Mouse (Mus musculus) thymus, adult 2 months (tissue): Measurements from ENCODE around the gene Hnrnph1.
"Not testable (repeated sequence)": the region's sequence is repeated elsewhere in the genome, so short reads cannot be mapped to it uniquely, and the experiment has no call there.

Experiments used
- CTCF ChIP-seq: fragments of 200-500 bp; IDR thresholded peaks from 2 replicates; pipeline ENCODE4 v1.5.1; 2012; ENCODE audit warnings: mild to moderate bottlenecking, control low read depth, low read length, moderate library complexity, borderline replicate concordance; ENCODE audit not compliant: control insufficient read depth, poor library complexity, insufficient read depth; ENCODE audit errors: extremely low read depth
- POLR2A ChIP-seq: fragments of 200-500 bp; IDR thresholded peaks from 2 replicates; pipeline ENCODE4 v1.6.1; 2012; ENCODE audit warnings: mild to moderate bottlenecking, low read length, control low read depth, moderate library complexity; ENCODE audit not compliant: control insufficient read depth, poor library complexity, insufficient read depth; ENCODE audit errors: extremely low read depth

- not testable (repeated sequence) for TF ChIP-seq CTCF, POLR2A
These were observed 15.5 kb upstream of the Hnrnph1 start for GRCm38 (mm10) chr11:50361282-50361681.
